ENCODE assay signal across 17 mouse cellular contexts in genomic region chr3:89287286-89287685, GRCm38 (mm10). TPM values are rescaled to one million over a fixed set of nuclear protein-coding genes. Genes with fewer than 3 reads are reported as not detected.
DNase-seq lines count a peak whose midpoint lies in the region; ATAC-seq lines count a peak whose summit lies in the region.
"Had no signal": no experiment of that assay in that cellular context is flagged by ENCODE, and none has a peak within 500 bp of the region (broad histone marks: within the 10 kb centered on the region; RNA-seq: fewer than 3 reads in every experiment).

No protein-coding gene starts in this region.

- 49% methylated on average over 5 of the region's 5 CpGs for WGBS in heart, embryonic 14.5 days
- 60% methylated on average over 5 of the region's 5 CpGs for WGBS in intestine, embryonic 16.5 days
- 55% methylated on average over 5 of the region's 5 CpGs for WGBS in hindbrain, embryonic 13.5 days

- no peaks in the 10 kb centered on the region for H3K9me3 ChIP-seq in heart, embryonic 14.5 days (ENCODE audit: control insufficient read depth, low read length)
- no peaks in the 10 kb centered on the region for H3K9me3 ChIP-seq in intestine, embryonic 16.5 days (ENCODE audit: control insufficient read depth, low read length)
- H3K9me3 ChIP-seq in hindbrain, embryonic 13.5 days, result no peaks in the 10 kb centered on the region
- H3K9me3 ChIP-seq: hindbrain, embryonic 10.5 days; midbrain, embryonic 10.5 days had no signal

- H3K4me2 ChIP-seq in heart, embryonic 14.5 days (ENCODE audit: low read length), result no peak overlapping the region
- no peak overlapping the region for H3K4me2 ChIP-seq in intestine, embryonic 16.5 days (ENCODE audit: low read depth, low read length)
- H3K4me2 ChIP-seq in hindbrain, embryonic 13.5 days, result no peak overlapping the region

- H3K27me3 ChIP-seq in heart, embryonic 14.5 days (ENCODE audit: control insufficient read depth, insufficient read depth, low read length), result no peaks in the 10 kb centered on the region
- H3K27me3 ChIP-seq in intestine, embryonic 16.5 days (replicated peaks; ENCODE audit: control insufficient read depth, insufficient read depth, low read length), result no peaks in the 10 kb centered on the region
- H3K27me3 ChIP-seq in hindbrain, embryonic 13.5 days, result peaks cover 5% of the 10 kb centered on the region

- no peak for DNase-seq in heart, postnatal 10 days
- peak; percentile 27 to 31 for DNase-seq in kidney, postnatal 36 days
- no peak for DNase-seq in kidney, postnatal 4 days
- DNase-seq: adrenal gland, postnatal 25 days; cerebellum, postnatal 14 days; left cerebral cortex, postnatal 4 days; lung, postnatal 10 days; right cerebral cortex, adult 18-20 months had no signal

- H3K9ac ChIP-seq in heart, embryonic 14.5 days (ENCODE audit: low read length), result no peak overlapping the region
- no peak overlapping the region for H3K9ac ChIP-seq in intestine, embryonic 16.5 days (ENCODE audit: low read depth, low read length)
- no peak overlapping the region for H3K9ac ChIP-seq in hindbrain, embryonic 13.5 days

- H3K4me1 ChIP-seq in heart, embryonic 14.5 days (ENCODE audit: control insufficient read depth in 2 of 2, insufficient read depth in 2 of 2, low read length in 2 of 2), result peaks cover 0 to 5% of the 10 kb centered on the region in 2 experiments; a peak in 1 of 4 replicates
- H3K4me1 ChIP-seq in brown adipose tissue, adult 24 weeks (ENCODE audit: control insufficient read depth, insufficient read depth, insufficient read length, low read length), result peaks cover 17% of the 10 kb centered on the region
- peaks cover 3% of the 10 kb centered on the region; the same call in 1 of the 2 replicates for H3K4me1 ChIP-seq in intestine, embryonic 16.5 days (ENCODE audit: control insufficient read depth, insufficient read depth, low read length)
- peaks cover 11% of the 10 kb centered on the region for H3K4me1 ChIP-seq in hindbrain, embryonic 13.5 days (replicated peaks)

- no peak for ATAC-seq in heart, embryonic 14.5 days (ENCODE audit: insufficient number of reproducible peaks, insufficient read depth, low FRiP score, low read depth)
- no peak for ATAC-seq in intestine, embryonic 16.5 days
- no peak for ATAC-seq in hindbrain, embryonic 13.5 days (ENCODE audit: low FRiP score)

- intact Hi-C loops in heart, postnatal 10 days (cut with DNase I), result no loop called here

- peak overlapping the region; percentile 33 to 46 for H3K27ac ChIP-seq in heart, embryonic 14.5 days (replicated peaks in 1 of 2; ENCODE audit: control insufficient read depth in 1 of 2, insufficient read depth in 1 of 2, low read depth in 2 of 2, low read length in 2 of 2)
- H3K27ac ChIP-seq in brown adipose tissue, adult 24 weeks (replicated peaks; ENCODE audit: low read depth, low read length), result peak overlapping the region; percentile 82
- H3K27ac ChIP-seq in intestine, embryonic 16.5 days (ENCODE audit: low read length), result peak overlapping the region; percentile 32; the same call in 1 of the 2 replicates
- H3K27ac ChIP-seq in hindbrain, embryonic 13.5 days, result no peak overlapping the region
- H3K27ac ChIP-seq: hindbrain, embryonic 10.5 days; midbrain, embryonic 10.5 days had no signal

- no peaks in the 10 kb centered on the region for H3K36me3 ChIP-seq in heart, embryonic 14.5 days (ENCODE audit: control insufficient read depth, insufficient read depth, low read length)
- H3K36me3 ChIP-seq in intestine, embryonic 16.5 days (ENCODE audit: control insufficient read depth, insufficient read depth, low read length), result no peaks in the 10 kb centered on the region
- no peaks in the 10 kb centered on the region for H3K36me3 ChIP-seq in hindbrain, embryonic 13.5 days
- H3K36me3 ChIP-seq: hindbrain, embryonic 10.5 days; midbrain, embryonic 10.5 days had no signal

- no peak overlapping the region for H3K4me3 ChIP-seq in heart, embryonic 14.5 days (ENCODE audit: control insufficient read depth in 1 of 2, insufficient read depth in 1 of 2, low read depth in 1 of 2, low read length in 2 of 2)
- H3K4me3 ChIP-seq in brown adipose tissue, adult 24 weeks (ENCODE audit: insufficient read depth, low read depth, low read length), result no peak overlapping the region
- no peak overlapping the region for H3K4me3 ChIP-seq in intestine, embryonic 16.5 days (ENCODE audit: low read length)
- H3K4me3 ChIP-seq in hindbrain, embryonic 13.5 days, result no peak overlapping the region
- H3K4me3 ChIP-seq: hindbrain, embryonic 10.5 days; midbrain, embryonic 10.5 days; myocyte had no signal

RNA-seq across cellular contexts. Expression of gene Efna1, which starts 6.3 kb away (rescaled TPM):
- polyA plus RNA-seq in heart, embryonic 14.5 days (2014; fragmentation: Nextera tagmentation; extraction: Ambion mirVana), result 38.4 and 39.7 TPM in 2 replicates
- 10 to 100 TPM; 48.8 to 57.5 TPM for total RNA-seq in heart, postnatal 10 days (2021)
- 5.6 and 6.3 TPM in 2 replicates for polyA plus RNA-seq in brown adipose tissue, adult 24 weeks (2012; ENCODE audit: insufficient read depth, insufficient read length, missing spikeins)
- 62.9 and 69.6 TPM in 2 replicates for polyA plus RNA-seq in intestine, embryonic 16.5 days (2015; fragmentation: Nextera tagmentation; extraction: Ambion mirVana)
- 12.1 and 12.4 TPM in 2 replicates for polyA plus RNA-seq in hindbrain, embryonic 13.5 days (2015; fragmentation: Nextera tagmentation; extraction: Ambion mirVana)

RNA-seq across cellular contexts. Expression of gene Slc50a1, which starts 16.9 kb away (rescaled TPM):
- polyA plus RNA-seq in heart, embryonic 14.5 days (2014; fragmentation: Nextera tagmentation; extraction: Ambion mirVana), result 48.2 and 48.9 TPM in 2 replicates
- 10 to 100 TPM; 29.3 to 31.3 TPM for total RNA-seq in heart, postnatal 10 days (2021)
- 28.3 and 33.1 TPM in 2 replicates for polyA plus RNA-seq in brown adipose tissue, adult 24 weeks (2012; ENCODE audit: insufficient read depth, insufficient read length, missing spikeins)
- polyA plus RNA-seq in intestine, embryonic 16.5 days (2015; fragmentation: Nextera tagmentation; extraction: Ambion mirVana), result 62.7 and 74.1 TPM in 2 replicates
- 34.6 and 38.0 TPM in 2 replicates for polyA plus RNA-seq in hindbrain, embryonic 13.5 days (2015; fragmentation: Nextera tagmentation; extraction: Ambion mirVana)

RNA-seq across cellular contexts. Expression of gene Dpm3, which starts 28.1 kb away (rescaled TPM):
- polyA plus RNA-seq in heart, embryonic 14.5 days (2014; fragmentation: Nextera tagmentation; extraction: Ambion mirVana), result 92.9 and 97.9 TPM in 2 replicates
- total RNA-seq in heart, postnatal 10 days (2021), result 10 to 100 TPM; 60.2 to 64.2 TPM
- polyA plus RNA-seq in brown adipose tissue, adult 24 weeks (2012; ENCODE audit: insufficient read depth, insufficient read length, missing spikeins), result 125 and 130 TPM in 2 replicates
- 119 and 126 TPM in 2 replicates for polyA plus RNA-seq in intestine, embryonic 16.5 days (2015; fragmentation: Nextera tagmentation; extraction: Ambion mirVana)
- polyA plus RNA-seq in hindbrain, embryonic 13.5 days (2015; fragmentation: Nextera tagmentation; extraction: Ambion mirVana), result 74.4 and 76.2 TPM in 2 replicates

RNA-seq across cellular contexts. Expression of gene Efna3, which starts 35.5 kb away (rescaled TPM):
- polyA plus RNA-seq in heart, embryonic 14.5 days (2014; fragmentation: Nextera tagmentation; extraction: Ambion mirVana), result 0.78 and 1.1 TPM in 2 replicates
- total RNA-seq in heart, postnatal 10 days (2021), result under 1 TPM in 1 of 2 experiments, not detected in 1; 0.17 TPM
- 0.44 TPM in 1 of 2 replicates, not detected in the other for polyA plus RNA-seq in brown adipose tissue, adult 24 weeks (2012; ENCODE audit: insufficient read depth, insufficient read length, missing spikeins)
- polyA plus RNA-seq in intestine, embryonic 16.5 days (2015; fragmentation: Nextera tagmentation; extraction: Ambion mirVana), result 5.9 and 7.5 TPM in 2 replicates
- 46.8 and 49.7 TPM in 2 replicates for polyA plus RNA-seq in hindbrain, embryonic 13.5 days (2015; fragmentation: Nextera tagmentation; extraction: Ambion mirVana)
- total RNA-seq: gastrocnemius, adult 8-10 months had no signal
- polyA plus RNA-seq: spleen, adult 2 months had no signal

RNA-seq across cellular contexts. Expression of gene Trim46, which starts 41.2 kb away (rescaled TPM):
- polyA plus RNA-seq in heart, embryonic 14.5 days (2014; fragmentation: Nextera tagmentation; extraction: Ambion mirVana), result 0.85 and 0.95 TPM in 2 replicates
- total RNA-seq in heart, postnatal 10 days (2021), result 1 to 10 TPM in 1 of 2 experiments, under 1 TPM in 1; 0.77 to 1.1 TPM
- polyA plus RNA-seq in brown adipose tissue, adult 24 weeks (2012; ENCODE audit: insufficient read depth, insufficient read length, missing spikeins), result not detected in 2 replicates
- polyA plus RNA-seq in intestine, embryonic 16.5 days (2015; fragmentation: Nextera tagmentation; extraction: Ambion mirVana), result 3.9 TPM in 2 replicates
- 64.3 and 68.1 TPM in 2 replicates for polyA plus RNA-seq in hindbrain, embryonic 13.5 days (2015; fragmentation: Nextera tagmentation; extraction: Ambion mirVana)

Comparison
In these comparisons a context has a peak if more than half of its experiments do, and no peak if none do; other contexts are left out.
1. DNase-seq: peak in kidney, postnatal 36 days (2 of 2); none in heart, postnatal 10 days (0 of 2) and kidney, postnatal 4 days (0 of 2).